Mouse (Mus musculus) cerebral cortex, adult 2 months (tissue): ENCODE results near the gene Cnih2.

ENCODE experiments used
- WGBS: fragments of 180-500 bp; shearing (Covaris S2); methylation state at CpG from one replicate; pipeline ENCODE4 v1.1.7; 2018; 5-methylcytosine and 5-hydroxymethylcytosine counted together

The Cnih2 gene

DNA sequence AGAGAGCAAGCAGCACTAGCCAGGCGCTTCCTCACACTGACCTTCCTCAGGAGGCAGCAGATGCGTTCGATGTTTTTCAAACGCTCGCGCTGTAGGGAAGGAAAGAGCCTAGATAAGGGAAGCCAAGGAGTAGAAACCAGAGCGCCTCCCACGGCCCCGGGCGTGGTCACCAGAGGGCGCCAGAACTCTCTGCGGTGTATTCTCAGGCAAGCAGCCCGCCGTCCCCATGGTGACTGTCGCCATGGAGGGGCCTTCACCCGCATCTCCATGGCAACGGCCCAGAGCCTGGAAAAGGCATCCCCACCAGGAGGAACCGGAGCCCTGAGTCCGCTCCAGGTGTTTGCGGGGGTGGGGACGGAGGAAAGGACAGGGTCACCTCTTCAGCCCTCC lies 4.1 kb downstream of the Cnih2 start:
- 2% methylated on average over 21 of the region's 21 CpGs for WGBS

DNA sequence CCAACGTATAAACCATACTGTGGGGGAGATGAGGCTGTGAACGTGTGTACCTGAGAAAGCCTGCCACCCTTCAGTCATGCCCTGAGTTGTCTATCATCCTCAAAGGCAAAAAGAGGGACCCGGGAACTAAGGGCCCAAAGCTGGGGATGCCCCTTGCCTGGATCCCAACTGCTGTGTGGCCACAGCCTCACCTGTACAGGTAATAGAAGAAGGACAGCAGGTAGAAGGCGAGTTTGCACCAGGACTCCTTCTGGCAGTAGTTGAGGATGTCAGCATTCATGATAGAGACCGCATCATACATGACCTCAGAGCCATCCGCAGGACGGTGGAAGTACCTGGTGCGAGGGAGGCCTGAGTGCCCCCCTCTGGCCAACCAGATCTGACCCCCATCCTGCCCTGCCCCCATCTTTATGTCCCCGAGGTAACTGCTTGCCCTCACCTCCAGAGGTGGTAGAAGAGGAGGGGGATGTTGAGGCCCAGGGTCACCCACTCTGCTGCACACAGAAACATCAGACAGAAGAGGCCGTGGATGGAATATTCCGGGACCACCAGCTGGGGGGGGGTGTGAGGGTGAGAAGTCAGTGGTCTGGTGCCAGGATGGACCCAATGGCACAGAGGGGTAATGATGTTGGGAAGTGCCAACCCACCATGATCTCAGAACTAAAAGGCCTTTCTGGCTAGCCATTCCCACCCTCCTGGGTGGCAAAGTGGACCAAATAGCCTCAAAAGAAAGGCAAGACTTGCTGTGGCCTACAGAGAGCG lies 4.7 kb downstream of the Cnih2 start:
- WGBS = 56% methylated on average over 12 of the region's 12 CpGs

DNA sequence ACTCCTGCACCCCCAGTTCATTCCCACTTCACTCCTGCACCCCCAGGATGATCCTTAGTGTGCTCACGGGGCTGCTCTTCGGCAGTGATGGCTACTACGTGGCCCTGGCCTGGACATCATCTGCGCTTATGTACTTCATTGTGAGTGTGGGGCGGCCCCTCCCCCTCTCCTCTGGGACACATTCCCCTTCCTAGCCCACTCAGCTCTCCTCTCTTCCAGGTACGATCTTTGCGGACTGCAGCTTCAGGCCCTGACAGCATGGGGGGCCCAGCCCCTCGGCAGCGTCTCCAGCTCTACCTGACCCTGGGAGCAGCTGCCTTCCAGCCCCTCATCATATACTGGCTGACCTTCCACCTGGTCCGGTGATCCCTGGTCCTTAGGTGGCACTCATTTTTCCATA lies 6.2 kb downstream of the Cnih2 start:
- WGBS = 73% methylated on average over 10 of the region's 10 CpGs

DNA sequence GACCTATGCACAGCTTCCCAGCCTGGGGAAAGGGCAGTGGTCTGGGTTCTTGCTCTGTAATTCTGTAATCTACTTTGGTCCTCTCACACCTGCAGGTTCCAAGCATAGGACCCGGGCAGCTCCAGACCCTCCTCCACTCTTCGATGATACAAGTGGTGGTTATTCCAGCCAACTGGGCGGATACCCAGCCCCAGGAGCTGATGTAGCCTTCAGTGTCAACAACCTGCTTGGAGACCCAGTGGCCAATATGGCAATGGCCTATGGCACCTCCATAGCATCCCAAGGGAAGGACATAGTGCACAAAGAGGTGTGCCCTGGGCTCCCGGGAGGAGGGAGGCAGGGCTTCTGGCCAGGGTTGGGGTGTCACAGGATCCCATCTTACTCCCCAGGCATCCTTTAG lies 9.0 kb downstream of the Cnih2 start:
- 90% methylated on average over 4 of the region's 4 CpGs for WGBS

DNA sequence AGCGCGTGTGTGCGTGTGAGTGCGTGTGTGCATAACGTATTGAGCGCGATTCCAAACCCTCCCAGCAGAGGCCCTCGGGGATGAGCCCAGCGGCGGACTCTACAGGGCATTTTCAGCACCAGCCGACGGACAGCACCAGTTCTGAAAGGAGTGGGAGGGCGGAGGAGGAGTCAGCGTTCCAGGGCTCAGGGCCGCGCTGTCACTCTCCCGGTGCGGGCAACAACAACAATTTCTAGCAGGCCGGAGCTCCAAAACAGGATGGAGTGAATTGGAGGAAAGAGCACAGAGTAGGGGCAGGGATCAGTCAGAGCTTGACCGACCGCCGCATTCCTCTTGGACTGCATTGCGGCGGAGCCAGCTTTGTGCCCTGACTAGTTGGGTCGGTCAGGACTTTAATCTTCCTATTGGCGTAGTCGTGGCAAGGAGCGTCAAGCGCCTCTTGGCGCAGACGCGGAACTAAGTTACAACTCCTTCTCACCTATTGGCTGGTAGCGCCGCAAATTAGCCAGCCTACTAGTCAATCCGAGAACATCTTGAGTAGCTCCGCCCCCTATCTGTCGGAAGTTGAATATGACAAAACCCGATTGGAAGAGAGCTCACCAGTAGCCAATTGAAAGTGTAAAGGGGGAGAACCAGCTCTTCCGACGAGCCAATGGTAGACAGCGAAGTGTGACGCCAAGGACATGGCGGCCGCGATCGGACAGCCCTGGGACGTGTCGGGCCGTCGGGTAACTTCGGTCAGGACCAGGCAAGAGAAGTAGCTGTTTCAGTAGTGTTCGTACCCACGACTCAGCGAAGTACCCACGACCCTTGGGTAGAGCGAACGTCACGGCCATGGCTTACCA lies 10.2 kb downstream of the Cnih2 start, which contains the start of gene Yif1a:
Gene Yif1a (plus strand): TSS at position 655 of the 845 bp plus-strand sequence.
- under 1% methylated on average over 58 of the region's 58 CpGs for WGBS

DNA sequence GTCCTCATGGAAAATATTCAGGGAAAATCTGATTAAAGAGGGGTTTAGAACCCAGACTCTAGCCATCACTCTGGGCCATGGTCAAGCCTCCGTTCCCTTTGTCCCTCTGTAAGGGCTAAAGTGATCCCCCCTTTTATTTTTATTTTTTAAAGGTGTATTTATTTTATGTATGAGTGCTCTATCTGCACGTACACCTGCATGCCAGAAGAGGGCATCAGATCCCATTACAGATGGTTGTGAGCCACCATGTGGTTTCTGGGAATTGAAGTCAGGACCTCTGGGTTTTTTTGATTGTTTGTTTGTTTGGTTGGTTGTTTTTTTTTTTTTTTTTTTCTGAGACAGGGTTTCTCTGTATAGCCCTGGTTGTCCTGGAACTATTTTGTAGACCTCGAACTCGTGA lies 11.8 kb downstream of the Cnih2 start:
- 58% methylated on average over 4 of the region's 4 CpGs for WGBS

DNA sequence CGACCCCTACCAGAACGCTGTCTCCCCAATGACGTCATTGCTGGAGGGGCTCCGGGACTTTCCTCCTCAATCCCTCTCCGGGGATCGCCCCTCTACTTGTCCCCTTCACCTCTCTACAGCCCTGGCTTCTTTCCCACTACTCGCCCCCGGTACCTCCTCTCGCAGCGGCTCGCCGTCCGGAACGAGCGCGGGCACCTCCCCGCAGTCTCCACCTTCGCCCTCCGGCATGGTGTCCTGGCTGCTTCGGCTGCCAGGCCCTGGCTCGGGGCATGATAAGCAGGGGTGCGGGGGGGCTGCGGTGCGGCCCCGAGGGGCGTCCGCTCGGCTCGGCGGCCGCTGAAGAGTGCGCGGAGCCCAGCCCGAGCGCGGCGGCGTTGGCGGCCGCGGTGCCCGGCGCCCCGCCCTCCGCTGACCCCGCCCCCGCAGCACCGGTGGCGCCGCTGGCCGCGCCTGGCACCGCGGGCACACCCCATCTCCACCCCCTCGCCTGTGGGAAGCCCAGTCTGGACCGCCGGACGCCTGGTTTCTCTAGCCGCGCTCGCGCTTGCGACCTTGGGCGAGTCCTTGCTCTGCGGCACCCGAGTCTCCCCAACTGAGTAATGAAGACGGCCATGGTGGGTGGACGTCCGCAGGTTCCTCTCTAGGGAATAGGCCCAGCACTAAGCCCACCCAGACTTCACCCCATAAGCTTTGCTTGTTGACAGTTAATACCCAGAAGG lies 13.0 kb downstream of the Cnih2 start, which contains the start of gene Tmem151a:
Gene Tmem151a (minus strand): TSS at position 387 of the 719 bp plus-strand sequence.
- WGBS = under 1% methylated on average over 64 of the region's 69 CpGs

DNA sequence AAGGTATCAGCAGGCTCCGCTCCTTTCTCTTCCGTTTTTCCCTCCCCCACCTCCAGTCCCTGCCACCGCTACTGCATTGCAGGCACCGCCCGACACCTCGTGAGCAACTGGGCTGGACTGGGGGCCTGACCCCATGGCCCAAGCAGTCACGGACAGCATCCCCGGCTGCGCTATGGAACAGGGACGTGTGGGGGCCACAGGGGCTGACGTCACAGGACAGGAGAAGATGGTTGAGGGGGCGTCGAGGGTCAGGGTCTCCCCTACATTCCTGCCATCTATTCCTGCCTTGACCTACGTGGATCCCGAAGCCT lies 13.5 kb downstream of the Cnih2 start:
- 2% methylated on average over 15 of the region's 15 CpGs for WGBS

DNA sequence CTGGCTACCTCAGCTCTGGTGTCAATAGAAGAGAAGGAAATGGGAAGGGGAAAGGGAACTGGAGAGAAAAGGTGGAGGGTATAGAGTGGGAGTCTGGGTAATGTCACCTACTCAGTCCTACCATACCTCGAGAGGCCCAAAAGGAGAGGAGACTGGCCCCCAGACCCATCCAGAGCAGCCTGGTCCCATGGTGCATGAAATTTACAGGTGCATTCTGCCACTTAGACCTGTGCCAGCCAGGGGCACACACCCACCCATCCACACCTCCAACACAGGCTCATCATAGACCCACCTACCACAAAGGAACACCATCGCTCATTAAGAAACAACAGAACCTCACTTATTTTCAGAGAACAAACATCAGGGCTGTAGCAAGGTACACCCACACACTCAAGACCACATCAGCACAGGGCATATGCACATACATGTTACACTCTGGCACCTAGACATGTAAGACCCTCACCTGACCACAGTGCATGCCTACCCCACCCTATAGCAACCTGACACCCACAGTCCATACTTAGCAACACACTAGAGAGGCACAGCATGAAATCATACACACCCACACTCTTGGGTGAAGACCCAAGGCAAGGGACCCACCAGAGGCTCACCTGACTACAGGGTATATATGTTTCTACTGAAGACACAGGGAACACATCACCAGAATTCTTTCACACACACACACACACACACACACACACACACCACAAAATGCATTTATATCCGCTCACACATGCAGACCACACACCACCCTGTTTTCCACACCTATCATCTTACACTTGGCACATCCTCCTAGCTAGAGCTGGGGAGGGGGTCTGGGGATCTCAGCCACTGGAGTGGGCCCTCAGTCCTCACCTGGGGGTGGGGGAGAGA lies 14.1 kb downstream of the Cnih2 start:
- WGBS = 33% methylated on average over 3 of the region's 3 CpGs

DNA sequence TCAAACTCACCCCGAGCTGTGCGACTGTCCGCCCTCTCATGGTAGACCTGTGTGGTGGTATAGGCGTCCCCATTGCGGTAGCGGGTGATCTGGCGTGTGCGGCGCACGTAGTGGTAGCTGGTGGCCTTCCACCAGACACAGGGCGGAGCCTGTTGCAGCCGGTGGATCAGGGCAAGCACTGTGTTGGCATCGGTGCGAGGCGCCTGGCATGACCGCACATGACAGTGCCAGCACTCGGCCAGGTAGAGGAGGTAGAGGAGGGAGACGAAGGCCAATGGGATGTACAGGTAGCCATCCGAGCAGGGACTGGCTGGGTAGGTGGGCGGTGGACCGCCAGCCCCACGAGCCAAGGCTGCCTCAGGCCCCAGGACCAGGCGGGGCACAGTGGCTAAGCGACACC lies 15.7 kb downstream of the Cnih2 start:
- 65% methylated on average over 24 of the region's 24 CpGs for WGBS

DNA sequence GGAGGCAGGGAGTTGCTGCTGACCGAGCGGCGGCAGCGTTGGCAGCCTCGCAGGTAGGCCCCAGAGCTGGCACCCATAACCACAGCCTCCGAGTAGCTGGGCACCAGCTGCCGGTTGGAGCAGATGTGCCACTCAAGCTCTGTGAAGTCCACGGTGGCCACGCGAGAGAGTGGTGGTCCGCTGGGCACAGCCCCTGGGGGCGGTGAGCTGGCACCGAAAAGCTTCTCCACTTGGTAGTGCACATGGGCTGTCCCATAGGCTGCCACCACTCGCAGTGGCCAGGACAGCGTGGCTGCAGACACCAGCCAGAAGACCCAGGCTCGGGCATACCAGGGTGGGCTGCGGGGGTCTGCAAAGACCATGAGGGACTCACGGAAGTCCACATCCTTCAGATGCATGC lies 16.3 kb downstream of the Cnih2 start:
- WGBS = 51% methylated on average over 18 of the region's 18 CpGs

DNA sequence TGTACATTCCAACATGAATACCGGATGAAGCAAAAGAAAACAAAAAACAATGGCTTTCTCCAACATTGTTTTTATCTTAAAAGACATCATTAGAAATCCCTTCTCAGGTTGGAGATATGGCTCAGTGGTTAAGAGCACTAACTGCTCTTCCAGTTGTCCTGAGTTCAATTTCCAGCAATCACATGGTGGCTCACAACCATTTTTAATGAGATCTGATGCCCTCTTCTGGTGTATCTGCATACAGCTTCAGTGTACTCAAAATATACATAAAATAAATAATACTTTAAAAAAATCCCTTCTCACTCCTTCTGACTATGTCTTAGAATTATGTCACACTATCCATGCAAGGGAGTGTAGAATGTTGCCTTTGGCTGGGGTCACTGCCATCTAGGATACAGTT lies 19.0 kb downstream of the Cnih2 start:
- WGBS = 89% methylated on average over 1 of the region's 1 CpGs

DNA sequence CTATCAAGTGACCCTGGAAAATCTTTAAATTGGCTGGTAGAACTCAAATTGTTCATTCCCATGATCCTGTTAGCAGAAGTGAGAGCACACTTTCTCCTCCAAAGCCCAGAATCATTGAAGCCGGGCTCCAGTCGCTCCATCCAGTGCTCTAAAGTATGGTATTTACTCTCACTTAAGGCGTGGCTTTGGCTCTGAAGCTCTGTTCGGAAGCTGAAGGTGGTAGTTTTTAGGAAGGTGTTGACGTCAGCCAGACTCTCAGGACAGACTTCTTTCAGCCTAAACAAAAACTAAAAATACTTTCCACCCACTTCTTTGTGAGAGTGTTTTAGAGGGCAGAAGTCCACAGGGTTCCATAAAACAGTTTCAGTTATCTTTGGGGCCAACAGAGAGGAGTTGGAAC lies 24.8 kb downstream of the Cnih2 start:
- WGBS = 19% methylated on average over 5 of the region's 5 CpGs

DNA sequence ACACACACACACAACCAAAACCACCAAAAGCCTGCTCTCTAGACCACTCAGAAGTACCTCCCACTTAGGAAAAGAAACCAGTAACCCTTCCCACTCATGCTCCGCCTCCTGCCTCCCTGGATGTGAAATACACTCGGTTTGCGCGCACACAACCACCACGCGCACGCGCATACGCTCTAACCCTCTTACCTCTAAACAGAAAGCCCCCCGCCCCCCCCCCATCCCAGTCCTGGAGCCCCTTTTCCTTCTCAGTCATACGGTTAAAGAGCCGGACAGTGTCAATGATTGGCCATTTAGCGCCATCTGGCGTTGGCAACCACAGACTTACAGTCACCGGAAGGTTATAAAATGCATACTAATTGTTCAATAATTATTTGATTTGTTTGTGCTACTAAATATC lies 25.3 kb downstream of the Cnih2 start:
- 2% methylated on average over 15 of the region's 15 CpGs for WGBS

DNA sequence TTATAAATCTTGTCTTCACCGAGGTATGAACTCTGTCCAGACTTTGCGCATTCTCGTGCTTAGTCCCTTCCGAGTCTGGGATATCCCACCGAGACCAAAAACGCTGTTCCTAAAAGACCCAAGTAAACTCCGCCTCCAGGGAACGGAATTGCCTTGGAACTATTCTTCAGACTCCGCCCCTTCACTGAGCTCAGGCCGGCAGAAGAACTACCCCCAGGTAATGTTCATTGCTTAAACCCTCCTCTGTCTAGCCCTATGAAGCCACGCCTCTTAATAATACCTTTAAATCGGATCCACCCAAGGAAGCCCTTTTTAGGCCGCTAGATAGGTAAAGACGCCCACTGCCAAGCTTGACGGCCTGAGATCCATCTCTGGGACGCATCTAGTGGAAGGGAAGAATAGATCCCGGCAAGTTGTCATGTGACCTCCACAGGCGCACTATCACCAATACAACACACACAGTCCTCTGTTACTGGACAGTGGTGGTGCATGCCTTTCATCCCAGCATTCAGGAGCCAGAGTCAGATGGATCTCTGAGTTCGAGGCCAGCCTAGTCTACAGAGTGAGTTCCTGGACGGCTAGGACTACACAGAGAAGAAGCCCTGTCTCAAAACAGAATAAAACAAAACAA lies 25.8 kb downstream of the Cnih2 start:
- 5% methylated on average over 20 of the region's 20 CpGs for WGBS

DNA sequence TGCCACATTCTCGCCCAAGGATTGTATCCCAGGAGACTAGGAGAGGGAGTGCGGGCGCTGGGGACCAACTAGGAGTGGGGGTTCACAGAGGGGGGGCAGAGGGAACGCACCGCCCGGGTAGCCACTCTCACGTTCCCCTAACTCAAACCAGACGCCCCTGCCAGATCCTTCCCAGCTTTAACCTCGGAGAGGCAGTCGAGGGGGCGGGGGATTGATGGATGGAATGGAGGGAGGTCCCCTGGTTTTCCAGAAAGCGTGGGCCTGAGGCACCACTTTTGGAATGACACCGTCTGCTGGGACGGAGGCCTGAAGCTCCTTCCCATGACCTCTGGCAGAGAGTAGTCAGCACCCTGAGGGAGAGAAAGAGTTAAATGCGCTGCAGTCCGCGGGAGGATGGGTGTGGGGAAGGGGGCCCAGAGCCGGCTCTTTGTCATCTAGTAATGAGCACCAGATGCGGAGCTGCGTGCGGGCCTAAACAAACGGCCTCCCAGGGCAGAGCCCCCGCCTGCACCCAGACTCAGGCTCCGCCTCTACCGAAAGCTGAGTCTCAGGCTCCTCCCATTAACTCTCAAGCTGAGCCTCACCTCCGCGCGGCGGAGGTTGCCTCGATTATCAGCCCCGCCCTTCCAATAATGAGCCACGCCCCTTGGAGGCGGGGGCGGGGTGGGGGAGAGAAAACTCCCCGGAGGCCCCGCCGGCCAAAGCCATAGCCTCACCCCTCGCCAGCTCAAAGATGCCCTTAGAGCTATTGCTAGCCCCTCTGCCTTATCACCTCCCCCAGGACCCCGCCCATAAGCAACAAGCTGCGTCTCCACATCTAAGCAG lies 26.6 kb downstream of the Cnih2 start:
- WGBS = 5% methylated on average over 40 of the region's 40 CpGs

DNA sequence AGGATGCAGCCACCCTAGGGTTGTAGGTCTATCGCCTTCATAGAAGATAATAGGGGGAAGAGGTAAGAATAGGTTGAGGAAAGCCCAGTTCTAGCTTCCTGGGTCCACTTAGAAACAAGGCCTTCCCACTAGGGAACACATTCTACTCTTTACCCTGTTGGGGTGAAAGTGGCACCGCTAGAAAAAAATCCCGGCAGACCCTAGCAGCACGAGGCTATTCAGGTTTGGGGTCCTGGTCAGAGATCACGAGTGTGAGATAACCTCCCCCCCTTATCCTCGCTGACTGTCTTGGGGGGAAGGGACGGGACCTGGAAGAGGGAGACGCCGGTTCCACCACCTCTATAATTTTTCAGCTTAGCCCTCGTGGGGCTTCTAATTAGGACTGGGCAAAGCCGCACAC lies 27.2 kb downstream of the Cnih2 start:
- WGBS = 45% methylated on average over 11 of the region's 11 CpGs

DNA sequence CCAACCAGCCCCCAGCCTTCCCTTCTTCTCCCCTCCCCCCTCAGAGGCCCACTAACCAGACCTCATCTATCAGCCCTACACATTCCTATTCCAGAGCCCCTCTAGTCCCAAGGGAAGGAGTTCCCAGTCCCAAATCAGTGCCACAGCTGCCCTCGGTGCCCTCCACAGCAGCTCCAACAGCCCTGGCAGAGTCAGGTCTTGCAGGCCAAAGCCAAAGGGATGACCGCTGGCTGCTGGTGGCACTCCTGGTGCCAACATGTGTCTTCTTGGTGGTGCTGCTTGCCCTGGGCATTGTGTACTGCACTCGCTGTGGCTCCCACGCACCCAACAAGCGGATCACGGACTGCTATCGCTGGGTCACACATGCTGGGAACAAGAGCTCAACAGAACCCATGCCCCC lies 28.3 kb downstream of the Cnih2 start:
- 86% methylated on average over 7 of the region's 7 CpGs for WGBS

DNA sequence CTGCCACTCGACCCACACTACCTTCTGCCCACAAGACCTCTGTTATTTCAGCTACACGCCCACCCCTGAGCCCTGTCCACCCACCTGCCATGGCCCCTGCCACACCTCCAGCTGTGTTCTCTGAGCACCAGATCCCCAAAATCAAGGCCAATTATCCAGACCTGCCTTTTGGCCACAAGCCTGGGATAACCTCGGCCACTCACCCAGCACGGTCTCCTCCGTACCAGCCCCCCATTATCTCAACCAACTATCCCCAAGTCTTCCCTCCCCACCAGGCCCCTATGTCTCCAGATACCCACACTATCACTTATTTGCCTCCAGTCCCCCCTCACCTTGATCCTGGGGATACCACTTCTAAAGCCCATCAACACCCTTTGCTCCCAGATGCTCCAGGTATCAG lies 28.8 kb downstream of the Cnih2 start:
- 83% methylated on average over 5 of the region's 5 CpGs for WGBS

DNA sequence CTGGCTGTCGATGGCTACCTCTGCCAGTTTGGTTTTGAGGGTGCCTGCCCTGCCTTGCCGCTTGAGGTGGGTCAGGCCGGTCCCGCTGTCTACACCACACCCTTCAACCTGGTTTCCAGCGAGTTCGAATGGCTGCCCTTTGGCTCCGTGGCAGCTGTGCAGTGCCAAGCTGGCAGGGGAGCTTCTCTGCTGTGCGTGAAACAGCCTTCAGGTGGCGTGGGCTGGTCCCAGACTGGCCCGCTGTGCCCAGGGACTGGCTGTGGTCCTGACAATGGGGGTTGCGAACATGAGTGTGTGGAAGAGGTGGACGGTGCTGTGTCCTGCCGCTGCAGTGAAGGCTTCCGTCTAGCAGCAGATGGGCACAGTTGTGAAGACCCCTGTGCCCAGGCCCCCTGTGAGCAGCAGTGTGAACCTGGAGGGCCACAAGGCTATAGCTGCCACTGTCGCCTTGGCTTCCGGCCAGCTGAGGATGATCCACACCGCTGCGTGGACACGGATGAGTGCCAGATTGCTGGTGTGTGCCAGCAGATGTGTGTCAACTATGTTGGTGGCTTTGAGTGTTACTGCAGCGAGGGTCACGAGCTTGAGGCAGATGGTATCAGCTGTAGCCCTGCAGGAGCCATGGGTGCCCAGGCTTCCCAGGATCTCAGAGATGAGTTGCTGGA lies 29.6 kb downstream of the Cnih2 start:
- 42% methylated on average over 21 of the region's 21 CpGs for WGBS
